Mouse (Mus musculus) stomach, postnatal 0 days (tissue): ENCODE measurements around the gene Zcchc9. TPM values are rescaled to one million over a fixed set of nuclear protein-coding genes. Genes with fewer than 3 reads are reported as not detected.
A peak's percentile ranks its signal among the peaks of the same experiment; 100 is the strongest.

Source experiments
- ATAC-seq: fragments of 200-750 bp; cut with Nextera tagmentation; 2 replicates; pipeline ENCODE4 v1.8.0; 2017; ENCODE audit not compliant: low FRiP score, low TSS enrichment
- DNase-seq: peaks from one replicate; pipeline ENCODE4 v3.0.0-alpha.2; 2016; ENCODE audit warnings: low spot score
- H3K27ac ChIP-seq: fragments of 300-500 bp; sonication (generic); replicated peaks from 2 replicates; pipeline ENCODE4 v1.5.1; 2014; ENCODE audit warnings: mild to moderate bottlenecking, control low read depth
- H3K27me3 ChIP-seq: fragments of 300-500 bp; sonication (generic); 2 replicates; pipeline ENCODE4 v1.6.1; 2014; ENCODE audit warnings: low read length; ENCODE audit not compliant: control insufficient read depth, insufficient read depth
- H3K36me3 ChIP-seq: fragments of 300-500 bp; sonication (generic); 2 replicates; pipeline ENCODE4 v1.6.1; 2014; ENCODE audit warnings: low read length, mixed read lengths; ENCODE audit not compliant: control insufficient read depth, insufficient read depth
- H3K4me1 ChIP-seq: fragments of 300-500 bp; sonication (generic); replicated peaks from 2 replicates; pipeline ENCODE4 v1.6.1; 2014; ENCODE audit warnings: antibody characterized with exemption; ENCODE audit not compliant: control insufficient read depth, insufficient read depth
- H3K4me2 ChIP-seq: fragments of 300-500 bp; sonication (generic); replicated peaks from 2 replicates; pipeline ENCODE4 v1.6.1; 2014; ENCODE audit warnings: low read depth, mild to moderate bottlenecking, control low read depth, moderate library complexity
- H3K4me3 ChIP-seq: fragments of 300-500 bp; sonication (generic); 2 replicates; pipeline ENCODE4 v1.5.1; 2014; ENCODE audit warnings: low read depth, low read length, control low read depth
- H3K9ac ChIP-seq: fragments of 300-500 bp; sonication (generic); 2 replicates; pipeline ENCODE4 v1.6.1; 2014; ENCODE audit warnings: mild to moderate bottlenecking, low read length, control low read depth, mixed read lengths
- H3K9me3 ChIP-seq: fragments of 300-500 bp; sonication (generic); 2 replicates; pipeline ENCODE4 v1.6.1; 2016; ENCODE audit warnings: low read length; ENCODE audit not compliant: control insufficient read depth
- CTCF ChIP-seq: IDR thresholded peaks from 2 replicates; pipeline ENCODE4 v1.5.1; 2016; ENCODE audit warnings: antibody characterized with exemption, low read depth, mild to moderate bottlenecking, moderate library complexity
- EP300 ChIP-seq: optimal IDR thresholded peaks from 2 replicates; pipeline ENCODE3; 2016; ENCODE audit warnings: antibody characterized with exemption
- WGBS: fragments of 180-500 bp; shearing (Covaris S2); extraction: QIAGEN DNeasy Blood & Tissue Kit; methylation state at CpG from one replicate; pipeline ENCODE4 v1.1.7; 2014; 5-methylcytosine and 5-hydroxymethylcytosine counted together
- polyA plus RNA-seq: library from polyadenylated mRNA; unstranded; fragments of >200 nt; fragmentation: Nextera tagmentation; extraction: Ambion mirVana; gene quantifications from 2 replicates; pipeline ENCODE4 v1.2.1, GENCODE M21; 2015

The Zcchc9 gene
- 18.6 and 19.0 TPM in 2 replicates for polyA plus RNA-seq

- H3K9me3 ChIP-seq, result no peaks in the 10 kb centered on the region
- TF ChIP-seq CTCF (peak; percentile 58), EP300 (no peak)
- peak; percentile 98 for ATAC-seq
- H3K4me3 ChIP-seq, result peak within 1 kb of the TSS; percentile 98
- H3K9ac ChIP-seq, result peak within 1 kb of the TSS; percentile 99
- H3K4me2 ChIP-seq, result peak within 1 kb of the TSS; percentile 62
- H3K27me3 ChIP-seq, result no peaks in the 10 kb centered on the region
- H3K4me1 ChIP-seq, result no peaks in the 10 kb centered on the region
- DNase-seq, result peak; percentile 89
- peak within 1 kb of the TSS; percentile 96 for H3K27ac ChIP-seq
- 0% methylated on average over 48 of the region's 50 CpGs for WGBS
- H3K36me3 ChIP-seq, result no peaks in the 10 kb centered on the region
These were observed at the start of gene Zcchc9 for GRCm38 (mm10) chr13:91807155-91807839. Gene Zcchc9, minus strand, starts transcription at chr13:91807705.

GRCm38 (mm10) chr13:91854412-91854811, 46.9 kb upstream of the Zcchc9 start:
- peak; percentile 84 for ATAC-seq
- H3K4me3 ChIP-seq, result no peak overlapping the region
- H3K27ac ChIP-seq, result no peak overlapping the region
- no peaks in the 10 kb centered on the region for H3K36me3 ChIP-seq
- no peaks in the 10 kb centered on the region for H3K4me1 ChIP-seq
- DNase-seq, result no peak
- 47% methylated on average over 3 of the region's 3 CpGs for WGBS
- H3K4me2 ChIP-seq, result no peak overlapping the region
- H3K27me3 ChIP-seq, result no peaks in the 10 kb centered on the region
- no peak for TF ChIP-seq CTCF
- no peak for TF ChIP-seq EP300
- no peaks in the 10 kb centered on the region for H3K9me3 ChIP-seq
- H3K9ac ChIP-seq, result no peak overlapping the region

GRCm38 (mm10) chr13:91827876-91828275, 20.4 kb upstream of the Zcchc9 start:
- ATAC-seq, result no peak
- no peak overlapping the region for H3K27ac ChIP-seq

GRCm38 (mm10) chr13:91826066-91826465, 18.6 kb upstream of the Zcchc9 start:
- Histone ChIP-seq H3K36me3 (no peaks in the 10 kb centered on the region), H3K9me3 (no peaks in the 10 kb centered on the region), H3K9ac (no peak overlapping the region), H3K4me3 (no peak overlapping the region), H3K4me1 (no peaks in the 10 kb centered on the region), H3K27ac (no peak overlapping the region), H3K4me2 (no peak overlapping the region), H3K27me3 (no peaks in the 10 kb centered on the region)
- TF ChIP-seq EP300, result no peak
- DNase-seq (no peak), ATAC-seq (no peak)
- 84% methylated on average over 2 of the region's 2 CpGs for WGBS

More at GRCm38 (mm10) chr13:91827876-91828275, 20.4 kb upstream of the Zcchc9 start:
- Histone ChIP-seq H3K9ac (no peak overlapping the region), H3K4me3 (no peak overlapping the region), H3K9me3 (no peaks in the 10 kb centered on the region), H3K27me3 (no peaks in the 10 kb centered on the region), H3K4me1 (no peaks in the 10 kb centered on the region), H3K36me3 (no peaks in the 10 kb centered on the region), H3K4me2 (no peak overlapping the region)
- no peak for DNase-seq
- TF ChIP-seq EP300, result no peak
- TF ChIP-seq CTCF, result no peak

- DNase-seq, result no peak
- WGBS, result 48% methylated on average over 4 of the region's 4 CpGs
These were observed 17.5 kb upstream of the Zcchc9 start for GRCm38 (mm10) chr13:91824845-91825550.

GRCm38 (mm10) chr13:91823735-91824134, 16.2 kb upstream of the Zcchc9 start:
- no peak for DNase-seq
- Histone ChIP-seq H3K9me3 (no peaks in the 10 kb centered on the region), H3K4me1 (no peaks in the 10 kb centered on the region), H3K27me3 (no peaks in the 10 kb centered on the region), H3K4me3 (no peak overlapping the region), H3K27ac (no peak overlapping the region), H3K9ac (no peak overlapping the region), H3K36me3 (no peaks in the 10 kb centered on the region), H3K4me2 (no peak overlapping the region)
- no peak for ATAC-seq
- WGBS, result 78% methylated on average over 6 of the region's 6 CpGs
- TF ChIP-seq CTCF, result no peak
- no peak for TF ChIP-seq EP300

More at GRCm38 (mm10) chr13:91824845-91825550, 17.5 kb upstream of the Zcchc9 start:
- TF ChIP-seq EP300, result no peak
- no peak for TF ChIP-seq CTCF
- Histone ChIP-seq H3K4me2 (no peak overlapping the region), H3K9ac (no peak overlapping the region), H3K4me3 (no peak overlapping the region), H3K36me3 (no peaks in the 10 kb centered on the region), H3K4me1 (no peaks in the 10 kb centered on the region), H3K9me3 (no peaks in the 10 kb centered on the region), H3K27me3 (no peaks in the 10 kb centered on the region), H3K27ac (no peak overlapping the region)
- ATAC-seq, result no peak
